Mouse (Mus musculus): ENCODE data around the gene Gm20388. TPM values are rescaled to one million over a fixed set of nuclear protein-coding genes. Genes with fewer than 3 reads are reported as not detected.

The Gm20388 gene
- total RNA-seq, 1 experiment: 27.0 TPM

GRCm38 (mm10) chr8:120731582-120731981 is 820.9 kb downstream of the Gm20388 start:
- in situ Hi-C loops (cut with MboI; ENCODE audit: low sequenced_read_pairs in 2 of 2, unreplicated experiment in 2 of 2): no loop called here
- H3K4me3 ChIP-seq (ENCODE audit: insufficient read depth in 1 of 2, low read depth in 1 of 2, low read length in 2 of 2, poor library complexity in 1 of 2, severe bottlenecking in 1 of 2): peak overlapping the region in 1 of 2 experiments; percentile 22; a peak in 1 of 4 replicates
- no peak overlapping the region for H3K27ac ChIP-seq (ENCODE audit: insufficient read depth, low read depth, low read length, poor library complexity, severe bottlenecking)
- DNase-seq (ENCODE audit: low read depth, low spot score): no peak
- no peaks in the 10 kb centered on the region for H3K36me3 ChIP-seq (ENCODE audit: control insufficient read depth, insufficient read depth, low read length, poor library complexity, severe bottlenecking)
- TF ChIP-seq HCFC1 (IDR thresholded peaks at IDR 0.05; ENCODE audit: borderline replicate concordance, insufficient read depth, low read length): no peak
- TF ChIP-seq ZNF384 (IDR thresholded peaks at IDR 0.05; ENCODE audit: low read depth, low read length): no peak
- no peak for TF ChIP-seq CHD2 (IDR thresholded peaks at IDR 0.05; ENCODE audit: low read depth, low read length)
- no peak for TF ChIP-seq MAFK (IDR thresholded peaks at IDR 0.05; ENCODE audit: insufficient read depth, low read depth, low read length)
- no peak for TF ChIP-seq ZC3H11A (IDR thresholded peaks at IDR 0.05; ENCODE audit: borderline replicate concordance, low read depth, low read length)
- H3K4me1 ChIP-seq (ENCODE audit: control insufficient read depth in 2 of 2, insufficient read depth in 2 of 2, low read length in 2 of 2, poor library complexity in 1 of 2): no peaks in the 10 kb centered on the region
- no peak overlapping the region for H3K9ac ChIP-seq (ENCODE audit: insufficient read depth, low read depth, low read length, poor library complexity, severe bottlenecking)
- H3K9me3 ChIP-seq (ENCODE audit: control insufficient read depth, insufficient read depth, low read depth, low read length): no peaks in the 10 kb centered on the region

GRCm38 (mm10) chr8:120732068-120732467 is 821.4 kb downstream of the Gm20388 start:
- peak; percentile 66 for DNase-seq (ENCODE audit: low read depth, low spot score)
- H3K4me1 ChIP-seq (ENCODE audit: control insufficient read depth in 2 of 2, insufficient read depth in 2 of 2, low read length in 2 of 2, poor library complexity in 1 of 2): no peaks in the 10 kb centered on the region
- in situ Hi-C loops (cut with MboI; ENCODE audit: low sequenced_read_pairs in 2 of 2, unreplicated experiment in 2 of 2): no loop called here
- no peaks in the 10 kb centered on the region for H3K36me3 ChIP-seq (ENCODE audit: control insufficient read depth, insufficient read depth, low read length, poor library complexity, severe bottlenecking)
- H3K9ac ChIP-seq (ENCODE audit: insufficient read depth, low read depth, low read length, poor library complexity, severe bottlenecking): no peak overlapping the region
- no peak overlapping the region for H3K27ac ChIP-seq (ENCODE audit: insufficient read depth, low read depth, low read length, poor library complexity, severe bottlenecking)
- peak overlapping the region in 1 of 2 experiments; percentile 22; a peak in 1 of 4 replicates for H3K4me3 ChIP-seq (ENCODE audit: insufficient read depth in 1 of 2, low read depth in 1 of 2, low read length in 2 of 2, poor library complexity in 1 of 2, severe bottlenecking in 1 of 2)
- H3K9me3 ChIP-seq (ENCODE audit: control insufficient read depth, insufficient read depth, low read depth, low read length): no peaks in the 10 kb centered on the region
- TF ChIP-seq HCFC1 (IDR thresholded peaks at IDR 0.05; ENCODE audit: borderline replicate concordance, insufficient read depth, low read length) (no peak), ZNF384 (IDR thresholded peaks at IDR 0.05; ENCODE audit: low read depth, low read length) (0 out of 2 replicates have a peak, but pooled peaks have one; percentile 52), CHD2 (IDR thresholded peaks at IDR 0.05; ENCODE audit: low read depth, low read length) (no peak)

GRCm38 (mm10) chr8:120735770-120736481 is 825.3 kb downstream of the Gm20388 start, which contains the start of gene Irf8:
Gene Irf8, plus strand, starts transcription at chr8:120736358.
- H3K4me1 ChIP-seq (ENCODE audit: control insufficient read depth in 2 of 2, insufficient read depth in 2 of 2, low read length in 2 of 2, poor library complexity in 1 of 2): no peaks in the 10 kb centered on the region
- no peaks in the 10 kb centered on the region for H3K36me3 ChIP-seq (ENCODE audit: control insufficient read depth, insufficient read depth, low read length, poor library complexity, severe bottlenecking)
- H3K27ac ChIP-seq (ENCODE audit: insufficient read depth, low read depth, low read length, poor library complexity, severe bottlenecking): no peak within 1 kb of the TSS
- H3K4me3 ChIP-seq (ENCODE audit: insufficient read depth in 1 of 2, low read depth in 1 of 2, low read length in 2 of 2, poor library complexity in 1 of 2, severe bottlenecking in 1 of 2): peak within 1 kb of the TSS; percentile 49 to 66
- DNase-seq (ENCODE audit: low read depth, low spot score): peak; percentile 66
- peak within 1 kb of the TSS; percentile 59 for H3K9ac ChIP-seq (ENCODE audit: insufficient read depth, low read depth, low read length, poor library complexity, severe bottlenecking)
- in situ Hi-C loops (cut with MboI; ENCODE audit: low sequenced_read_pairs in 2 of 2, unreplicated experiment in 2 of 2): no loop called here
- TF ChIP-seq MAFK (IDR thresholded peaks at IDR 0.05; ENCODE audit: insufficient read depth, low read depth, low read length) (no peak), ZNF384 (IDR thresholded peaks at IDR 0.05; ENCODE audit: low read depth, low read length) (no peak), HCFC1 (IDR thresholded peaks at IDR 0.05; ENCODE audit: borderline replicate concordance, insufficient read depth, low read length) (no peak), CHD2 (IDR thresholded peaks at IDR 0.05; ENCODE audit: low read depth, low read length) (peak; percentile 85), ZC3H11A (IDR thresholded peaks at IDR 0.05; ENCODE audit: borderline replicate concordance, low read depth, low read length) (no peak)
- no peaks in the 10 kb centered on the region for H3K9me3 ChIP-seq (ENCODE audit: control insufficient read depth, insufficient read depth, low read depth, low read length)

GRCm38 (mm10) chr8:120736486-120736885 is 825.8 kb downstream of the Gm20388 start:
- in situ Hi-C loops (cut with MboI; ENCODE audit: low sequenced_read_pairs in 2 of 2, unreplicated experiment in 2 of 2): no loop called here
- no peak overlapping the region for H3K27ac ChIP-seq (ENCODE audit: insufficient read depth, low read depth, low read length, poor library complexity, severe bottlenecking)

More at GRCm38 (mm10) chr8:120736486-120736885, 825.8 kb downstream of the Gm20388 start:
- peak overlapping the region; percentile 49 to 66 for H3K4me3 ChIP-seq (ENCODE audit: insufficient read depth in 1 of 2, low read depth in 1 of 2, low read length in 2 of 2, poor library complexity in 1 of 2, severe bottlenecking in 1 of 2)
- no peak for DNase-seq (ENCODE audit: low read depth, low spot score)
- H3K9me3 ChIP-seq (ENCODE audit: control insufficient read depth, insufficient read depth, low read depth, low read length): no peaks in the 10 kb centered on the region
- TF ChIP-seq HCFC1 (IDR thresholded peaks at IDR 0.05; ENCODE audit: borderline replicate concordance, insufficient read depth, low read length) (no peak), CHD2 (IDR thresholded peaks at IDR 0.05; ENCODE audit: low read depth, low read length) (no peak), ZNF384 (IDR thresholded peaks at IDR 0.05; ENCODE audit: low read depth, low read length) (no peak), MAFK (IDR thresholded peaks at IDR 0.05; ENCODE audit: insufficient read depth, low read depth, low read length) (no peak)
- no peaks in the 10 kb centered on the region for H3K36me3 ChIP-seq (ENCODE audit: control insufficient read depth, insufficient read depth, low read length, poor library complexity, severe bottlenecking)
- H3K4me1 ChIP-seq (ENCODE audit: control insufficient read depth in 2 of 2, insufficient read depth in 2 of 2, low read length in 2 of 2, poor library complexity in 1 of 2): no peaks in the 10 kb centered on the region
- H3K9ac ChIP-seq (ENCODE audit: insufficient read depth, low read depth, low read length, poor library complexity, severe bottlenecking): peak overlapping the region; percentile 32; the same call in 1 of the 2 replicates
